Comparison of ENCODE assay signal across 14 mouse cellular contexts in the genomic region with DNA sequence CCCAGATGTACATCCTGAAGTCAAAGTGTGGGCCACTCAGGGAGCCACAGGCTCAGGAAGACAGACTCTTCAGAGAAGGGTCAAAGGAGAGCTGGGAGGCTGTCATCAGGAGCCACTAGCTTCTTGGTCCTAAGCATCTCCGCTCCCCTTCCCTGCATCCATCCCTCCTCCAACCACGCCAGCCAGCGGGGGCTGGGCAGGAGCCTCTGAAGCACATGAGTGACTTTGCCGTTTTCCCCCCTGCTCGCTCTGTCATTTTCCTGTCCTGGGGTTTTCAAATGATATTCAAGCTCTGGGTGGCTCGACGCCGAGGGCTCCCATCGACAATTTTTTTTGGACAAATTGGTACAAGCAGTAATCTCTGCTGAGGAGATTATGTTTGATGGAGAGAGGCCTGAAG.
"Had no signal": no experiment of that assay in that cellular context is flagged by ENCODE, and none has a peak within 500 bp of the region (broad histone marks: within the 10 kb centered on the region; RNA-seq: fewer than 3 reads in every experiment).

No protein-coding gene starts in this region.

- H3K4me2 ChIP-seq: lung, embryonic 15.5 days; midbrain, embryonic 13.5 days; neural tube, embryonic 13.5 days had no signal

- H3K4me3 ChIP-seq: lung, embryonic 15.5 days; megakaryocyte, embryonic 14.5 days; midbrain, embryonic 10.5 days; midbrain, embryonic 13.5 days; myocyte; neural tube, embryonic 13.5 days had no signal

- H3K36me3 ChIP-seq: lung, embryonic 15.5 days; midbrain, embryonic 13.5 days; neural tube, embryonic 13.5 days had no signal

- H3K9me3 ChIP-seq: lung, embryonic 15.5 days; midbrain, embryonic 10.5 days; midbrain, embryonic 13.5 days; neural tube, embryonic 13.5 days had no signal

- DNase-seq: kidney, postnatal 14 days; kidney, postnatal 4 days; lung, adult 18-20 months; lung, postnatal 10 days; lung, postnatal 36 days; thymus, adult 18-20 months had no signal

- ATAC-seq: midbrain, embryonic 13.5 days; midbrain, embryonic 16.5 days had no signal

- H3K27me3 ChIP-seq: lung, embryonic 15.5 days; midbrain, embryonic 13.5 days; neural tube, embryonic 13.5 days had no signal

- H3K9ac ChIP-seq: liver, embryonic 14.5 days; lung, embryonic 15.5 days; midbrain, embryonic 13.5 days; neural tube, embryonic 13.5 days had no signal

- H3K27ac ChIP-seq: liver, embryonic 14.5 days; lung, embryonic 15.5 days; midbrain, embryonic 10.5 days; midbrain, embryonic 13.5 days; neural tube, embryonic 13.5 days had no signal
